Mouse (Mus musculus): ENCODE measurements at regions not wholly inside any gene's neighbourhood (a gene's known extent, or its start where the extent isn't known, plus 50 kb on each side); places are given as distances from the start of the nearest gene placed in this dataset.

GRCm38 (mm10) chr12:79967491-79968255, 145.1 kb downstream of the Zfp36l1 start:
- no peak for DNase-seq (ENCODE audit: low read depth, low spot score)

GRCm38 (mm10) chr12:79966621-79967490, 146.0 kb downstream of the Zfp36l1 start:
- peak; percentile 55 for DNase-seq (ENCODE audit: low read depth, low spot score)

- DNase-seq (ENCODE audit: low read depth, low spot score) = no peak
Measured at GRCm38 (mm10) chr12:79966289-79966615, 146.6 kb downstream of the Zfp36l1 start.

GRCm38 (mm10) chr12:79965471-79966288, 147.1 kb downstream of the Zfp36l1 start:
- no peak for DNase-seq (ENCODE audit: low read depth, low spot score)

- DNase-seq (ENCODE audit: low read depth, low spot score) = no peak
Measured at GRCm38 (mm10) chr12:79963443-79964025, 149.3 kb downstream of the Zfp36l1 start.

GRCm38 (mm10) chr12:79962649-79963236, 150.1 kb downstream of the Zfp36l1 start:
- no peak for DNase-seq (ENCODE audit: low read depth, low spot score)

GRCm38 (mm10) chr12:79961881-79962280, 150.9 kb downstream of the Zfp36l1 start:
- no peak for DNase-seq (ENCODE audit: low read depth, low spot score)

GRCm38 (mm10) chr12:79961076-79961475, 151.7 kb downstream of the Zfp36l1 start:
- DNase-seq (ENCODE audit: low read depth, low spot score) = no peak

- DNase-seq (ENCODE audit: low read depth, low spot score) = no peak
Measured at GRCm38 (mm10) chr12:79960446-79960845, 152.4 kb downstream of the Zfp36l1 start.

GRCm38 (mm10) chr12:79959540-79960305, 153.1 kb downstream of the Zfp36l1 start:
- DNase-seq (ENCODE audit: low read depth, low spot score) = no peak

- no peak for DNase-seq (ENCODE audit: low read depth, low spot score)
Measured at GRCm38 (mm10) chr12:79957211-79957610, 155.6 kb downstream of the Zfp36l1 start.

GRCm38 (mm10) chr12:79956351-79956750, 156.5 kb downstream of the Zfp36l1 start:
- no peak for DNase-seq (ENCODE audit: low read depth, low spot score)

GRCm38 (mm10) chr12:79955501-79955900, 157.3 kb downstream of the Zfp36l1 start:
- no peak for DNase-seq (ENCODE audit: low read depth, low spot score)

- DNase-seq (ENCODE audit: low read depth, low spot score) = peak; percentile 68
Measured at GRCm38 (mm10) chr12:79950579-79951112, 162.2 kb downstream of the Zfp36l1 start.

- peak; percentile 46 for DNase-seq (ENCODE audit: low read depth, low spot score)
Measured at GRCm38 (mm10) chr12:79949101-79949824, 163.6 kb downstream of the Zfp36l1 start.

GRCm38 (mm10) chr12:79947574-79947973, 165.2 kb downstream of the Zfp36l1 start:
- DNase-seq (ENCODE audit: low read depth, low spot score) = no peak

GRCm38 (mm10) chr12:79946777-79947176, 166.0 kb downstream of the Zfp36l1 start:
- DNase-seq (ENCODE audit: low read depth, low spot score) = no peak

- no peak for DNase-seq (ENCODE audit: low read depth, low spot score)
Measured at GRCm38 (mm10) chr12:79945899-79946298, 166.9 kb downstream of the Zfp36l1 start.

- DNase-seq (ENCODE audit: low read depth, low spot score) = no peak
Measured at GRCm38 (mm10) chr12:79944714-79945493, 167.9 kb downstream of the Zfp36l1 start.
